Mouse (Mus musculus) MEL (cell line): ENCODE measurements around the gene Ppp1r1b. TPM values are rescaled to one million over a fixed set of nuclear protein-coding genes. Genes with fewer than 3 reads are reported as not detected.

Experiments used
- DNase-seq: peaks from one replicate; pipeline ENCODE4 v3.0.0; 2011; ENCODE audit warnings: low read depth, low spot score
- H3K27ac ChIP-seq: 2 replicates; pipeline ENCODE4 v1.5.1; 2012; ENCODE audit warnings: low read depth, mild to moderate bottlenecking, control low read depth, low read length, moderate library complexity; ENCODE audit not compliant: control insufficient read depth
- H3K27me3 ChIP-seq, 2 experiments: fragments of 150-350 bp in 1 of 2; sonication (generic) in 1 of 2; 2 replicates each; pipeline ENCODE4 v1.6.1; 2012; ENCODE audit warnings: low read length in 2 of 2, mild to moderate bottlenecking in 2 of 2, improper control_type of control experiment in 1 of 2, moderate library complexity in 1 of 2; ENCODE audit not compliant: insufficient read depth in 2 of 2, control insufficient read depth in 1 of 2
- H3K36me3 ChIP-seq, 2 experiments: 2 replicates each; pipeline ENCODE4 v1.6.1; 2012 to 2014; ENCODE audit warnings: low read length in 2 of 2, improper control_type of control experiment in 1 of 2, inconsistent platforms in 1 of 2, mild to moderate bottlenecking in 1 of 2; ENCODE audit not compliant: insufficient read depth in 2 of 2, control insufficient read depth in 1 of 2
- H3K4me1 ChIP-seq, 2 experiments: fragments of 150-350 bp in 1 of 2; sonication (generic) in 1 of 2; 2 replicates each; pipeline ENCODE4 v1.6.1; 2012; ENCODE audit warnings: low read length in 2 of 2, improper control_type of control experiment in 1 of 2, mild to moderate bottlenecking in 1 of 2; ENCODE audit not compliant: insufficient read depth in 2 of 2, control insufficient read depth in 1 of 2
- H3K4me3 ChIP-seq, 2 experiments: fragments of 150-350 bp in 1 of 2; sonication (generic) in 1 of 2; 2 replicates each; pipeline ENCODE4 v1.5.1; 2012; ENCODE audit warnings: low read depth in 2 of 2, low read length in 2 of 2, mild to moderate bottlenecking in 2 of 2, moderate library complexity in 2 of 2, control low read depth in 1 of 2, improper control_type of control experiment in 1 of 2; ENCODE audit not compliant: control insufficient read depth in 1 of 2, insufficient read depth in 1 of 2
- H3K79me2 ChIP-seq: 2 replicates; pipeline ENCODE4 v1.6.1; 2012; ENCODE audit warnings: mild to moderate bottlenecking, low read length, moderate library complexity; ENCODE audit not compliant: control insufficient read depth, poor library complexity, insufficient read depth
- H3K9ac ChIP-seq: 2 replicates; pipeline ENCODE4 v1.6.1; 2012; ENCODE audit warnings: low read depth, mild to moderate bottlenecking, control low read depth, low read length, moderate library complexity; ENCODE audit not compliant: control insufficient read depth, poor library complexity, severe bottlenecking
- H3K9me3 ChIP-seq: fragments of 150-350 bp; sonication (generic); replicated peaks from 2 replicates; pipeline ENCODE4 v1.6.1; 2012; ENCODE audit warnings: mild to moderate bottlenecking, low read length, improper control_type of control experiment, moderate library complexity; ENCODE audit not compliant: insufficient read depth
- BHLHE40 ChIP-seq: IDR thresholded peaks from 2 replicates; pipeline ENCODE4 v1.6.1; 2012; ENCODE audit warnings: low read depth, mild to moderate bottlenecking, inconsistent platforms, low read length, improper control_type of control experiment, borderline replicate concordance
- CHD1 ChIP-seq: IDR thresholded peaks from 2 replicates; pipeline ENCODE4 v1.6.1; 2012; ENCODE audit warnings: low read depth, mild to moderate bottlenecking, inconsistent platforms, low read length, improper control_type of control experiment
- CTCF ChIP-seq, 3 experiments: IDR thresholded peaks in 2 of 3; conservative IDR thresholded peaks in 1 of 3; 2 replicates each; pipeline ENCODE4 v1.5.1; 2011 to 2012; ENCODE audit warnings: low read length in 3 of 3, low read depth in 2 of 3, mild to moderate bottlenecking in 2 of 3, improper control_type of control experiment in 1 of 3, inconsistent platforms in 1 of 3, mixed read lengths in 1 of 3, moderate library complexity in 1 of 3; ENCODE audit not compliant: control insufficient read depth in 1 of 3, insufficient read depth in 1 of 3, poor library complexity in 1 of 3, severe bottlenecking in 1 of 3
- E2F4 ChIP-seq: IDR thresholded peaks from 2 replicates; pipeline ENCODE4 v1.6.1; 2011; ENCODE audit warnings: low read depth, low read length, improper control_type of control experiment, borderline replicate concordance
- ELF1 ChIP-seq: IDR thresholded peaks from 2 replicates; pipeline ENCODE4 v1.6.1; 2014; ENCODE audit warnings: low read depth, mild to moderate bottlenecking, inconsistent platforms, low read length, improper control_type of control experiment, moderate library complexity
- EP300 ChIP-seq, 2 experiments: IDR thresholded peaks; 2 replicates each; pipeline ENCODE4 v1.6.1; 2011; ENCODE audit warnings: improper control_type of control experiment in 2 of 2, low read length in 2 of 2, low read depth in 1 of 2, mild to moderate bottlenecking in 1 of 2
- ETS1 ChIP-seq: IDR thresholded peaks from 2 replicates; pipeline ENCODE4 v1.6.1; 2012; ENCODE audit warnings: low read depth, mild to moderate bottlenecking, inconsistent platforms, low read length, improper control_type of control experiment, moderate library complexity
- GATA1 ChIP-seq: IDR thresholded peaks from 2 replicates; pipeline ENCODE4 v1.6.1; 2011; ENCODE audit warnings: low read depth, low read length, improper control_type of control experiment
- HCFC1 ChIP-seq: IDR thresholded peaks from 2 replicates; pipeline ENCODE4 v1.6.1; 2012; ENCODE audit warnings: low read depth, mild to moderate bottlenecking, inconsistent platforms, low read length, improper control_type of control experiment, moderate library complexity
- JUND ChIP-seq: IDR thresholded peaks from 2 replicates; pipeline ENCODE4 v1.6.1; 2011; ENCODE audit warnings: low read depth, mild to moderate bottlenecking, improper control_type of control experiment, low read length
- KAT2A ChIP-seq: conservative IDR thresholded peaks from 2 replicates; pipeline ENCODE4 v1.6.1; 2012; ENCODE audit warnings: low read depth, low read length, improper control_type of control experiment, inconsistent platforms
- MAFK ChIP-seq: IDR thresholded peaks from 2 replicates; pipeline ENCODE4 v1.6.1; 2011; ENCODE audit warnings: low read depth, mild to moderate bottlenecking, low read length, improper control_type of control experiment, borderline replicate concordance
- MYB ChIP-seq: IDR thresholded peaks from 2 replicates; pipeline ENCODE4 v1.6.1; 2011; ENCODE audit warnings: mild to moderate bottlenecking, low read depth, low read length, improper control_type of control experiment
- NELFE ChIP-seq: IDR thresholded peaks from 2 replicates; pipeline ENCODE4 v1.6.1; 2011; ENCODE audit warnings: low read depth, low read length, improper control_type of control experiment
- POLR2A ChIP-seq, 2 experiments: IDR thresholded peaks; 2 replicates each; pipeline ENCODE4 v1.6.1; 2011 to 2012; ENCODE audit warnings: low read length in 2 of 2, mild to moderate bottlenecking in 2 of 2, control low read depth in 1 of 2, improper control_type of control experiment in 1 of 2, low read depth in 1 of 2, moderate library complexity in 1 of 2; ENCODE audit not compliant: control insufficient read depth in 1 of 2, insufficient read depth in 1 of 2, poor library complexity in 1 of 2
- POLR2AphosphoS2 ChIP-seq: IDR thresholded peaks from 2 replicates; pipeline ENCODE4 v1.6.1; 2011; ENCODE audit warnings: low read length, improper control_type of control experiment
- POLR2AphosphoS5 ChIP-seq: IDR thresholded peaks from 2 replicates; pipeline ENCODE4 v1.6.1; 2012; ENCODE audit warnings: low read depth, borderline replicate concordance, mild to moderate bottlenecking, inconsistent platforms, low read length, moderate library complexity, mixed read lengths
- RAD21 ChIP-seq: IDR thresholded peaks from 2 replicates; pipeline ENCODE4 v1.6.1; 2011; ENCODE audit warnings: mild to moderate bottlenecking, low read depth, low read length, improper control_type of control experiment
- RCOR1 ChIP-seq: IDR thresholded peaks from 2 replicates; pipeline ENCODE4 v1.6.1; 2012; ENCODE audit warnings: low read depth, mild to moderate bottlenecking, inconsistent platforms, low read length, improper control_type of control experiment
- SIN3A ChIP-seq: IDR thresholded peaks from 2 replicates; pipeline ENCODE4 v1.6.1; 2012; ENCODE audit warnings: low read length, improper control_type of control experiment, inconsistent platforms
- SMC3 ChIP-seq: IDR thresholded peaks from 2 replicates; pipeline ENCODE4 v1.6.1; 2011; ENCODE audit warnings: low read depth, low read length, improper control_type of control experiment
- TCF12 ChIP-seq: IDR thresholded peaks from 2 replicates; pipeline ENCODE4 v1.6.1; 2014; ENCODE audit warnings: low read depth, mild to moderate bottlenecking, inconsistent platforms, low read length, improper control_type of control experiment, moderate library complexity
- UBTF ChIP-seq: IDR thresholded peaks from 2 replicates; pipeline ENCODE4 v1.6.1; 2012; ENCODE audit warnings: low read depth, mild to moderate bottlenecking, inconsistent platforms, low read length, improper control_type of control experiment, moderate library complexity, borderline replicate concordance; ENCODE audit not compliant: insufficient read depth
- USF1 ChIP-seq: IDR thresholded peaks from 2 replicates; pipeline ENCODE4 v1.6.1; 2014; ENCODE audit warnings: low read depth, mild to moderate bottlenecking, inconsistent platforms, low read length, improper control_type of control experiment, moderate library complexity
- USF2 ChIP-seq, 2 experiments: IDR thresholded peaks; 2 replicates each; pipeline ENCODE4 v1.6.1; 2011 to 2012; ENCODE audit warnings: improper control_type of control experiment in 2 of 2, low read length in 2 of 2, borderline replicate concordance in 1 of 2, inconsistent platforms in 1 of 2, low read depth in 1 of 2, mild to moderate bottlenecking in 1 of 2; ENCODE audit not compliant: insufficient read depth in 1 of 2
- ZC3H11A ChIP-seq: IDR thresholded peaks from 2 replicates; pipeline ENCODE4 v1.6.1; 2012; ENCODE audit warnings: low read depth, mild to moderate bottlenecking, inconsistent platforms, low read length, improper control_type of control experiment
- ZKSCAN1 ChIP-seq: IDR thresholded peaks from 2 replicates; pipeline ENCODE4 v1.6.1; 2012; ENCODE audit warnings: low read depth, mild to moderate bottlenecking, inconsistent platforms, low read length, improper control_type of control experiment, moderate library complexity
- ZMIZ1 ChIP-seq: IDR thresholded peaks from 2 replicates; pipeline ENCODE4 v1.6.1; 2012; ENCODE audit warnings: low read depth, mild to moderate bottlenecking, inconsistent platforms, low read length, improper control_type of control experiment, moderate library complexity
- polyA plus RNA-seq, 2 experiments: library from polyadenylated mRNA; stranded (reverse) in 1 of 2; unstranded in 1 of 2; fragments of >175 nt in 1 of 2; fragments of >200 nt in 1 of 2; gene quantifications; 2 replicates each; pipeline versions ENCODE4 v1.2.1 to v1.2.4; 2012; ENCODE audit warnings: low replicate concordance in 2 of 2, low read depth in 1 of 2; ENCODE audit not compliant: insufficient read length in 2 of 2, insufficient read depth in 1 of 2, missing spikeins in 1 of 2
- total RNA-seq: library from RNA; depleted of rRNA; stranded (reverse); fragments of 300-350 nt; gene quantifications from 2 replicates; pipeline ENCODE4 v1.2.3, GENCODE M21; 2012

Gene Ppp1r1b
- total and polyA plus RNA-seq, 3 experiments: 35.2 to 114 TPM; not detected in 1

DNA sequence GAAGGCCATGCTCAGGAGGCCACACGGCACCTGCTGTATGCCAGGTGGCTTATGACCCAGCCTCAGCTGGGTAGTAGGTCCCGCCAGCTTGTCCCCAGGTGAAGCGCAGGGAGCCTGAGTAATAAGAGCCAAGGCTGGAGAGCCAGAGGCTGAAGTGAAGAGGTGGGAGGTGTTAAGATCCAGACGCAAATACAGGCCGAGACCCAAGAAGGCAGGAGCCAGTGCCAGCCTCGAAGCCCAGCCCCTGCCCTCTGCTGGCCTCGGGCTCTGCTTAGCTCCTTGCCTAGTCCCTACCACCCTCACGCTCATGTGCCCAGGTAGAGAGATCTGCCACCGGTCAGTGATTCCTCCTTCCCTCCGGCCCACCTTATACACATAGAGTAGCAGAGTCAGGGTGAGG, 40.1 kb downstream of the Ppp1r1b start:
- no peaks in the 10 kb centered on the region for H3K79me2 ChIP-seq
- DNase-seq: no peak
- H3K9ac ChIP-seq: no peak overlapping the region
- H3K27me3 ChIP-seq: no peaks in the 10 kb centered on the region
- TF ChIP-seq JUND: no peak
- TF ChIP-seq MYB: no peak
- no peak for TF ChIP-seq POLR2A (IDR thresholded peaks at IDR 0.05; ENCODE audit: control insufficient read depth in 1 of 2, insufficient read depth in 1 of 2, low read depth in 1 of 2, low read length in 2 of 2, poor library complexity in 1 of 2)
- TF ChIP-seq CHD1: no peak
- TF ChIP-seq HCFC1: no peak
- TF ChIP-seq TCF12: no peak
- no peak for TF ChIP-seq RAD21
- TF ChIP-seq E2F4: no peak
- TF ChIP-seq NELFE: no peak
- TF ChIP-seq ZMIZ1: no peak
- no peak for TF ChIP-seq USF2 (IDR thresholded peaks at IDR 0.05; ENCODE audit: borderline replicate concordance in 1 of 2, insufficient read depth in 1 of 2, low read depth in 1 of 2, low read length in 2 of 2)
- TF ChIP-seq POLR2AphosphoS5: no peak
- no peak for TF ChIP-seq USF1
- no peak for TF ChIP-seq POLR2AphosphoS2
- TF ChIP-seq UBTF: no peak
- TF ChIP-seq KAT2A: no peak
- no peak for TF ChIP-seq EP300 (IDR thresholded peaks at IDR 0.05; ENCODE audit: low read depth in 1 of 2, low read length in 2 of 2)
- no peak for TF ChIP-seq SMC3
- no peak for TF ChIP-seq ZC3H11A
- TF ChIP-seq CTCF (IDR thresholded peaks at IDR 0.05 in 2 of 3, conservative IDR thresholded peaks at IDR 0.05 in 1 of 3; ENCODE audit: control insufficient read depth in 1 of 3, insufficient read depth in 1 of 3, low read depth in 2 of 3, low read length in 3 of 3, poor library complexity in 1 of 3, severe bottlenecking in 1 of 3): no peak
- peaks cover 0 to 7% of the 10 kb centered on the region in 2 experiments; a peak in 2 of 4 replicates for H3K36me3 ChIP-seq
- no peak overlapping the region for H3K4me3 ChIP-seq
- no peaks in the 10 kb centered on the region for H3K9me3 ChIP-seq
- H3K4me1 ChIP-seq: peaks cover 4 to 25% of the 10 kb centered on the region in 2 experiments
- H3K27ac ChIP-seq: no peak overlapping the region

DNA sequence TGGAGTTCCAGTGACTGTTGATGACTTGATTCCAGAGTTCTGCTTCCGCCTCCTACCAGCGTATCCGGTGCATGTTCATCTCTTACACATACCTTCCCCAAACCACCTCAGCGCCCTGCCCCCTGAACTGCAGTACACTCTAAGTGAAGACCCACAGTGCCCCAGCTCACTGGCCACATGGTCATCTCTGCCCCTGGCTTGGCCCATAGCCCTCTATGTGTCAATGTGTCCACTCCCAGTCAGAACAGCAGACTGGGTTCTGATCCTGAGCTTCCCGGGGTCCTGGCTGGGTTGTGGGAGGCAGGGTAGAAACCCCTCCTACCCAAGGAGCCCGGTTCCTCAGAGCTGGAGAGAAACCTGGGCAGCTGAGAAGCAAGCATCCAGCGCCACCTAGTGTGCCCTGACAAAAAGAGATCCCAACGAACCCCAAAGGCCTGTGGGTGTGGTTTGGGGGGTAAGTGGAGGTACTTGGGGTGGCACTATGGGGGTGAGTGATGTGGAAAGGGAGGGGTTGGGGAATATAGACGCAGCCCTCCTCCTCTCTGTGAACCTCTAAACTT, 41.1 kb downstream of the Ppp1r1b start:
- H3K4me3 ChIP-seq: no peak overlapping the region
- no peak overlapping the region for H3K27ac ChIP-seq
- H3K9me3 ChIP-seq: no peaks in the 10 kb centered on the region
- H3K4me1 ChIP-seq: peaks cover 12 to 34% of the 10 kb centered on the region in 2 experiments
- no peaks in the 10 kb centered on the region for H3K79me2 ChIP-seq
- peaks cover 0 to 15% of the 10 kb centered on the region in 2 experiments; a peak in 2 of 4 replicates for H3K36me3 ChIP-seq
- no peaks in the 10 kb centered on the region for H3K27me3 ChIP-seq
- no peak overlapping the region for H3K9ac ChIP-seq
- DNase-seq: peak; percentile 84
- TF ChIP-seq BHLHE40: no peak
- peak; percentile 56; the same call in 1 of the 2 replicates for TF ChIP-seq ZC3H11A
- 0 out of 2 replicates have a peak, but pooled peaks have one; percentile 7 for TF ChIP-seq SIN3A
- no peak for TF ChIP-seq GATA1
- TF ChIP-seq RCOR1: no peak
- TF ChIP-seq E2F4: no peak
- no peak for TF ChIP-seq CHD1
- TF ChIP-seq ETS1: no peak
- TF ChIP-seq SMC3: peak; percentile 78
- no peak for TF ChIP-seq ZKSCAN1
- no peak for TF ChIP-seq MAFK
- peak; percentile 89 for TF ChIP-seq RAD21
- no peak for TF ChIP-seq KAT2A
- no peak for TF ChIP-seq TCF12
- peak; percentile 58 to 96 (median 93) for TF ChIP-seq CTCF (IDR thresholded peaks at IDR 0.05 in 2 of 3, conservative IDR thresholded peaks at IDR 0.05 in 1 of 3; ENCODE audit: control insufficient read depth in 1 of 3, insufficient read depth in 1 of 3, low read depth in 2 of 3, low read length in 3 of 3, poor library complexity in 1 of 3, severe bottlenecking in 1 of 3)
- TF ChIP-seq ELF1: no peak
